In genomic region chr15:80192847-80193246, GRCm38 (mm10) we compare ENCODE assay signal across 27 mouse cellular contexts. TPM values are rescaled to one million over a fixed set of nuclear protein-coding genes. Genes with fewer than 3 reads are reported as not detected.
A peak's percentile ranks its signal among the peaks of the same experiment; 100 is the strongest.
DNase-seq lines count a peak whose midpoint lies in the region; ATAC-seq lines count a peak whose summit lies in the region.
"Had no signal": no experiment of that assay in that cellular context is flagged by ENCODE, and none has a peak within 500 bp of the region (broad histone marks: within the 10 kb centered on the region; RNA-seq: fewer than 3 reads in every experiment).

No protein-coding gene starts in this region.

- H3K4me1 ChIP-seq in kidney, embryonic 16.5 days (ENCODE audit: insufficient read depth, low read length): peaks cover 16% of the 10 kb centered on the region
- H3K4me1 ChIP-seq in intestine, embryonic 16.5 days (ENCODE audit: control insufficient read depth, insufficient read depth, low read length): peaks cover 43% of the 10 kb centered on the region
- H3K4me1 ChIP-seq: heart, embryonic 15.5 days; megakaryocyte, embryonic 14.5 days had no signal

- DNase-seq in kidney, adult 9 months: peak; percentile 51
- DNase-seq in CD4-positive, CD25-positive, alpha-beta regulatory T cell, adult 2 months (ENCODE audit: low read depth, low spot score): peak; percentile 20
- peak; percentile 81 for DNase-seq in yolk sac, embryonic 10.5 days (ENCODE audit: low spot score)
- no peak for DNase-seq in cerebellum, adult 18-20 months
- DNase-seq: adrenal gland, postnatal 25 days; B cell, adult 2 months; cerebellum, adult 9-10 months; heart, postnatal 36 days; liver; lung, postnatal 36 days; retina, postnatal 1 day had no signal

- no peak overlapping the region for H3K4me2 ChIP-seq in kidney, embryonic 16.5 days (replicated peaks; ENCODE audit: low read depth, low read length)
- H3K4me2 ChIP-seq in intestine, embryonic 16.5 days (ENCODE audit: low read depth, low read length): peak overlapping the region; percentile 55
- H3K4me2 ChIP-seq: embryonic facial prominence, embryonic 15.5 days; heart, embryonic 15.5 days; hindbrain, embryonic 13.5 days; liver, embryonic 15.5 days; lung, embryonic 15.5 days; midbrain, embryonic 15.5 days; neural tube, embryonic 12.5 days had no signal

- no peak overlapping the region for H3K9ac ChIP-seq in kidney, embryonic 16.5 days (replicated peaks; ENCODE audit: low read length)
- peak overlapping the region; percentile 64 for H3K9ac ChIP-seq in intestine, embryonic 16.5 days (ENCODE audit: low read depth, low read length)
- H3K9ac ChIP-seq: embryonic facial prominence, embryonic 15.5 days; heart, embryonic 15.5 days; hindbrain, embryonic 13.5 days; liver, embryonic 15.5 days; lung, embryonic 15.5 days; midbrain, embryonic 15.5 days; neural tube, embryonic 12.5 days had no signal

- no peak overlapping the region for H3K27ac ChIP-seq in kidney, embryonic 16.5 days (ENCODE audit: low read length)
- peak overlapping the region; percentile 95 for H3K27ac ChIP-seq in intestine, embryonic 16.5 days (ENCODE audit: low read length)
- H3K27ac ChIP-seq: embryonic facial prominence, embryonic 15.5 days; heart, embryonic 15.5 days; hindbrain, embryonic 13.5 days; limb, embryonic 10.5 days; liver, embryonic 15.5 days; lung, embryonic 15.5 days; midbrain, embryonic 15.5 days; neural tube, embryonic 12.5 days had no signal

- H3K27me3 ChIP-seq in kidney, embryonic 16.5 days (ENCODE audit: insufficient read depth, low read length): no peaks in the 10 kb centered on the region
- no peaks in the 10 kb centered on the region for H3K27me3 ChIP-seq in intestine, embryonic 16.5 days (replicated peaks; ENCODE audit: control insufficient read depth, insufficient read depth, low read length)
- H3K27me3 ChIP-seq: embryonic facial prominence, embryonic 15.5 days; hindbrain, embryonic 13.5 days; lung, embryonic 15.5 days; midbrain, embryonic 15.5 days; neural tube, embryonic 12.5 days had no signal

- 72% methylated on average over 7 of the region's 7 CpGs for WGBS in kidney, embryonic 16.5 days
- 51% methylated on average over 7 of the region's 7 CpGs for WGBS in intestine, embryonic 16.5 days

- ATAC-seq in kidney, embryonic 16.5 days (ENCODE audit: low FRiP score, low TSS enrichment): no peak
- ATAC-seq in intestine, embryonic 16.5 days: peak; percentile 70
- no peak for ATAC-seq in frontal cortex, adult (ENCODE audit: low TSS enrichment)
- ATAC-seq: forebrain, embryonic 14.5 days; midbrain, embryonic 15.5 days had no signal

- no peaks in the 10 kb centered on the region for H3K36me3 ChIP-seq in kidney, embryonic 16.5 days (ENCODE audit: insufficient read depth, low read length)
- 0 out of 2 replicates have a peak, but pooled peaks cover 6% of the 10 kb centered on the region for H3K36me3 ChIP-seq in intestine, embryonic 16.5 days (ENCODE audit: control insufficient read depth, insufficient read depth, low read length)
- H3K36me3 ChIP-seq: embryonic facial prominence, embryonic 15.5 days; heart, embryonic 15.5 days; limb, embryonic 10.5 days; liver, embryonic 15.5 days; lung, embryonic 15.5 days; midbrain, embryonic 15.5 days; neural tube, embryonic 12.5 days had no signal

- no peak overlapping the region for H3K4me3 ChIP-seq in kidney, embryonic 16.5 days (ENCODE audit: low read length)
- H3K4me3 ChIP-seq in intestine, embryonic 16.5 days (ENCODE audit: low read length): peak overlapping the region; percentile 52
- H3K4me3 ChIP-seq: embryonic facial prominence, embryonic 15.5 days; heart, embryonic 15.5 days; hindbrain, embryonic 13.5 days; limb, embryonic 10.5 days; liver, embryonic 15.5 days; lung, embryonic 15.5 days; megakaryocyte, embryonic 14.5 days; midbrain, embryonic 15.5 days; neural tube, embryonic 12.5 days had no signal

- peaks cover under 1% of the 10 kb centered on the region for H3K9me3 ChIP-seq in kidney, embryonic 16.5 days (ENCODE audit: low read length)
- H3K9me3 ChIP-seq in intestine, embryonic 16.5 days (ENCODE audit: control insufficient read depth, low read length): no peaks in the 10 kb centered on the region
- H3K9me3 ChIP-seq: embryonic facial prominence, embryonic 15.5 days; heart, embryonic 15.5 days; hindbrain, embryonic 13.5 days; limb, embryonic 10.5 days; liver, embryonic 15.5 days; lung, embryonic 15.5 days; midbrain, embryonic 15.5 days had no signal

RNA-seq across cellular contexts. Expression of gene Mgat3, which starts 19.3 kb away (rescaled TPM):
- 9.4 and 9.5 TPM in 2 replicates for polyA plus RNA-seq in kidney, embryonic 16.5 days (2015; fragmentation: Nextera tagmentation; extraction: Ambion mirVana)
- 14.8 and 19.7 TPM in 2 replicates for polyA plus RNA-seq in intestine, embryonic 16.5 days (2015; fragmentation: Nextera tagmentation; extraction: Ambion mirVana)
- polyA plus RNA-seq: inflammation-experienced regulatory T-cells, adult 6 months had no signal

RNA-seq across cellular contexts. Expression of gene Mief1, which starts 41.0 kb away (rescaled TPM):
- 36.3 and 38.1 TPM in 2 replicates for polyA plus RNA-seq in kidney, embryonic 16.5 days (2015; fragmentation: Nextera tagmentation; extraction: Ambion mirVana)
- 26.0 and 29.1 TPM in 2 replicates for polyA plus RNA-seq in intestine, embryonic 16.5 days (2015; fragmentation: Nextera tagmentation; extraction: Ambion mirVana)

RNA-seq across cellular contexts. Expression of gene AC140267.1, which starts 42.8 kb away (rescaled TPM):
- polyA plus RNA-seq in kidney, embryonic 16.5 days (2015; fragmentation: Nextera tagmentation; extraction: Ambion mirVana): 3.3 TPM in 1 of 2 replicates, not detected in the other
- polyA plus RNA-seq in intestine, embryonic 16.5 days (2015; fragmentation: Nextera tagmentation; extraction: Ambion mirVana): 4.1 TPM in 1 of 2 replicates, not detected in the other
- polyA plus RNA-seq: brain, embryonic 14.5 days; embryonic facial prominence, embryonic 15.5 days; forebrain, embryonic 14.5 days; gonadal fat pad, adult 2 months; heart, embryonic 15.5 days; hindbrain, embryonic 13.5 days; limb, embryonic 10.5 days; liver, embryonic 15.5 days; lung, embryonic 15.5 days had no signal

RNA-seq across cellular contexts. Expression of gene Tab1, which starts 59.9 kb away (rescaled TPM):
- polyA plus RNA-seq in kidney, embryonic 16.5 days (2015; fragmentation: Nextera tagmentation; extraction: Ambion mirVana): 44.1 and 44.7 TPM in 2 replicates
- polyA plus RNA-seq in intestine, embryonic 16.5 days (2015; fragmentation: Nextera tagmentation; extraction: Ambion mirVana): 28.2 and 29.6 TPM in 2 replicates

Comparison
In these comparisons a context has a peak if more than half of its experiments do, and no peak if none do; other contexts are left out.
1. DNase-seq: peak in kidney, adult 9 months (single experiment), CD4-positive, CD25-positive, alpha-beta regulatory T cell, adult 2 months (single experiment) and yolk sac, embryonic 10.5 days (single experiment); none in cerebellum, adult 18-20 months (0 of 2).